Mouse (Mus musculus) intestine, embryonic 14.5 days (tissue): Measurements from ENCODE around the gene Olfr697. TPM values are rescaled to one million over a fixed set of nuclear protein-coding genes. Genes with fewer than 3 reads are reported as not detected.
"Not testable (repeated sequence)": the region's sequence is repeated elsewhere in the genome, so short reads cannot be mapped to it uniquely, and the experiment has no call there.

Experiments
- ATAC-seq: fragments of 200-750 bp; cut with Nextera tagmentation; replicated peaks from 2 replicates; pipeline ENCODE4 v1.8.0; 2017; ENCODE audit warnings: low read depth, moderate number of reproducible peaks, moderate TSS enrichment, moderate library complexity; ENCODE audit not compliant: low FRiP score, low TSS enrichment
- DNase-seq: peaks from one replicate; pipeline ENCODE4 v3.0.0-alpha.2; 2018; ENCODE audit warnings: low spot score
- H3K27ac ChIP-seq: fragments of 300-500 bp; sonication (generic); 2 replicates; pipeline ENCODE4 v1.5.1; 2014; ENCODE audit warnings: low read depth, mild to moderate bottlenecking, control low read depth
- H3K27me3 ChIP-seq: fragments of 300-500 bp; sonication (generic); replicated peaks from 2 replicates; pipeline ENCODE4 v1.6.1; 2014; ENCODE audit warnings: low read length, control low read depth; ENCODE audit not compliant: control insufficient read depth, insufficient read depth
- H3K36me3 ChIP-seq: fragments of 300-500 bp; sonication (generic); 2 replicates; pipeline ENCODE4 v1.6.1; 2014; ENCODE audit warnings: low read length, control low read depth; ENCODE audit not compliant: control insufficient read depth, insufficient read depth
- H3K4me1 ChIP-seq: fragments of 300-500 bp; sonication (generic); replicated peaks from 2 replicates; pipeline ENCODE4 v1.6.1; 2014; ENCODE audit warnings: low read length, control low read depth, mixed read lengths; ENCODE audit not compliant: control insufficient read depth, insufficient read depth
- H3K4me2 ChIP-seq: fragments of 300-500 bp; sonication (generic); 2 replicates; pipeline ENCODE4 v1.6.1; 2014; ENCODE audit warnings: low read length
- H3K4me3 ChIP-seq: fragments of 300-500 bp; sonication (generic); 2 replicates; pipeline ENCODE4 v1.5.1; 2014; ENCODE audit warnings: low read depth, low read length, control low read depth, mixed read lengths
- H3K9ac ChIP-seq: fragments of 300-500 bp; sonication (generic); 2 replicates; pipeline ENCODE4 v1.6.1; 2014; ENCODE audit warnings: mild to moderate bottlenecking, low read length
- H3K9me3 ChIP-seq: fragments of 300-500 bp; sonication (generic); 2 replicates; pipeline ENCODE4 v1.6.1; 2016; ENCODE audit warnings: low read length, control low read depth; ENCODE audit not compliant: control insufficient read depth
- WGBS: fragments of 180-500 bp; shearing (Covaris S2); extraction: QIAGEN DNeasy Blood & Tissue Kit; methylation state at CpG from one replicate; pipeline ENCODE4 v1.1.7; 2014; 5-methylcytosine and 5-hydroxymethylcytosine counted together
- polyA plus RNA-seq: library from polyadenylated mRNA; unstranded; fragments of >200 nt; fragmentation: Nextera tagmentation; extraction: Ambion mirVana; gene quantifications from 2 replicates; pipeline ENCODE4 v1.2.1, GENCODE M21; 2014

The Olfr697 gene
- not detected in 2 replicates for polyA plus RNA-seq

DNA sequence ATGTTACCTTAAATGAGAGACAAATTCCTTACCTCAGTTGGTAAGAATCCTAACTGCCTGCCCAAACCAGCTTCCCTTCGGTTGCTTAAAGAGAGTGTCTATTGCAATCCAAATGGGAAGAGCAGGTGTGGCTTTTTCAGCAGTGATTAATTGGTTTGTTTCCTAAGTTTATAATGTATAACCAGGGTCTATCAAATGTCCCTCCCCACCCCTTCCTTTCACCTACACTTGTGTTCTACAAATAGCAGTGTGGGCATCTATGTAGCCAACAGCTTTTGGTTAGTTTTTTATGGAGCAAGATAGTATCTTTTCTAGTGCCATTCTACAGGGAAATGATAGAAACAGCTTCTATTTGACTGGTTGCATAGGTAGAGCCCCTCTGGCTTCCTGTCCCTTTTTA is at the start of gene Olfr697:
Gene Olfr697 (minus strand): TSS at position 101 of the 400 bp plus-strand sequence.
- Histone ChIP-seq H3K27me3 (no peaks in the 10 kb centered on the region), H3K27ac (no peak within 1 kb of the TSS), H3K4me1 (no peaks in the 10 kb centered on the region), H3K9ac (no peak within 1 kb of the TSS), H3K9me3 (no peaks in the 10 kb centered on the region), H3K4me2 (no peak within 1 kb of the TSS), H3K36me3 (no peaks in the 10 kb centered on the region), H3K4me3 (no peak within 1 kb of the TSS)
- DNase-seq (no peak), ATAC-seq (no peak)
- WGBS: 91% methylated on average over 1 of the region's 1 CpGs

- no peak overlapping the region for H3K4me2 ChIP-seq
- no peak overlapping the region for H3K27ac ChIP-seq
- no peak overlapping the region for H3K9ac ChIP-seq
- H3K4me3 ChIP-seq: no peak overlapping the region
- DNase-seq (no peak), ATAC-seq (no peak)
- no peaks in the 10 kb centered on the region for H3K4me1 ChIP-seq
- no peaks in the 10 kb centered on the region for H3K9me3 ChIP-seq
- H3K36me3 ChIP-seq: no peaks in the 10 kb centered on the region
- no peaks in the 10 kb centered on the region for H3K27me3 ChIP-seq
These were observed 46.1 kb upstream of the Olfr697 start for GRCm38 (mm10) chr7:106788330-106788729.

- WGBS: 98% methylated on average over 2 of the region's 2 CpGs
These were observed 18.8 kb upstream of the Olfr697 start for GRCm38 (mm10) chr7:106761008-106761407.

DNA sequence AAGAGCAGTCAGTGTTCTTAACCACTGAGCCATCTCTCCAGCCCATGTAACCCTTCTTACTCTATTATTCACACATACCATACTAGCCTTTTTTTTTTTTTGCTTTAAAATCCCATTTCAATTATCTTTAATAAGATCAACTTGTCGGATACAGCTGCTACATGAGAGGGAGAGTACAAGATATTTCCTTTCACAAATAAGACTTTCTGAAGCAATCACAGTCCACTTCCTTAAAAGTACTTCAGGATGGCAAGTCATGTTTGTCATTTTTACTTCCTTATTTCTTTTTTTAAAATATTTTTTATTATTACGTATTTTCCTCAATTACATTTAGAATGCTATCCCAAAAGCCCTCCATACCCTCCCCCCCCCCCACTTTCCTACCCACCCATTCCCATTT is 16.6 kb upstream of the Olfr697 start:
- Histone ChIP-seq H3K36me3 (no peaks in the 10 kb centered on the region), H3K4me3 (no peak overlapping the region), H3K9ac (no peak overlapping the region), H3K4me2 (no peak overlapping the region), H3K4me1 (no peaks in the 10 kb centered on the region), H3K9me3 (no peaks in the 10 kb centered on the region), H3K27me3 (no peaks in the 10 kb centered on the region), H3K27ac (no peak overlapping the region)
- ATAC-seq (no peak), DNase-seq (no peak)
- WGBS: 86% methylated on average over 2 of the region's 2 CpGs

More at GRCm38 (mm10) chr7:106761008-106761407, 18.8 kb upstream of the Olfr697 start:
- H3K27ac ChIP-seq, DNase-seq, H3K9ac ChIP-seq, H3K4me1 ChIP-seq, H3K36me3 ChIP-seq, H3K27me3 ChIP-seq, ATAC-seq, H3K9me3 ChIP-seq, H3K4me3 ChIP-seq, H3K4me2 ChIP-seq: not testable (repeated sequence)

GRCm38 (mm10) chr7:106755297-106755696 is 13.1 kb upstream of the Olfr697 start, which contains the start of gene Olfr698:
Gene Olfr698, minus strand, starts transcription at chr7:106755397.
- H3K9ac ChIP-seq: no peak within 1 kb of the TSS

GRCm38 (mm10) chr7:106745811-106746210 is 3.6 kb upstream of the Olfr697 start:
- Histone ChIP-seq H3K27ac (no peak overlapping the region), H3K9me3 (no peaks in the 10 kb centered on the region), H3K4me2 (no peak overlapping the region), H3K27me3 (no peaks in the 10 kb centered on the region), H3K4me3 (no peak overlapping the region), H3K36me3 (no peaks in the 10 kb centered on the region), H3K4me1 (no peaks in the 10 kb centered on the region), H3K9ac (no peak overlapping the region)
- 86% methylated on average over 5 of the region's 5 CpGs for WGBS
- ATAC-seq (no peak), DNase-seq (no peak)

More at GRCm38 (mm10) chr7:106755297-106755696, 13.1 kb upstream of the Olfr697 start, which contains the start of gene Olfr698:
- no peak for ATAC-seq
- no peak within 1 kb of the TSS for H3K4me3 ChIP-seq
- no peaks in the 10 kb centered on the region for H3K9me3 ChIP-seq
- no peaks in the 10 kb centered on the region for H3K4me1 ChIP-seq
- H3K36me3 ChIP-seq: no peaks in the 10 kb centered on the region
- H3K27me3 ChIP-seq: no peaks in the 10 kb centered on the region
- no peak within 1 kb of the TSS for H3K4me2 ChIP-seq
- no peak for DNase-seq
- no peak within 1 kb of the TSS for H3K27ac ChIP-seq

DNA sequence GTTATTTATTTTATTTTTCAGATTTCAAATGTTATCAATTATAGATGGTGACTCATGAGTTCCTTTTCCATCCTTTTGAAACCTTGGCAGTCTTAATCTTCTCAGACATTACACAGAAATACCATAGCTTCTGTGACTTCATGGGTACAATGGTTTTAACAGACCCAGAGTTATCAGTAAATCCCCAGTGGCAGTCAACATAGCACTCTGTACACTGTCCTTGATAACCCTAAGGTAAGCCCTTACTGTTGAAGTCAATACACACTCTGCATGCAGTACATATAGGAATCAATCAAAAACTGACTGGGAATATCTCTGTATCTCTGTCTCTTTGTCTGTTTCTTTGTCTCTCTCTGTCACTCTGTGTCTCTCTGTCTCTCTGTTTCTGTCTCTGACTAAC is 5.2 kb downstream of the Olfr697 start:
- H3K36me3 ChIP-seq: no peaks in the 10 kb centered on the region
- H3K4me3 ChIP-seq: no peak overlapping the region
- ATAC-seq (no peak), DNase-seq (no peak)
- H3K27me3 ChIP-seq: no peaks in the 10 kb centered on the region
- no peak overlapping the region for H3K4me2 ChIP-seq
- H3K9ac ChIP-seq: no peak overlapping the region
- H3K9me3 ChIP-seq: no peaks in the 10 kb centered on the region
- H3K27ac ChIP-seq: no peak overlapping the region
- no peaks in the 10 kb centered on the region for H3K4me1 ChIP-seq

DNA sequence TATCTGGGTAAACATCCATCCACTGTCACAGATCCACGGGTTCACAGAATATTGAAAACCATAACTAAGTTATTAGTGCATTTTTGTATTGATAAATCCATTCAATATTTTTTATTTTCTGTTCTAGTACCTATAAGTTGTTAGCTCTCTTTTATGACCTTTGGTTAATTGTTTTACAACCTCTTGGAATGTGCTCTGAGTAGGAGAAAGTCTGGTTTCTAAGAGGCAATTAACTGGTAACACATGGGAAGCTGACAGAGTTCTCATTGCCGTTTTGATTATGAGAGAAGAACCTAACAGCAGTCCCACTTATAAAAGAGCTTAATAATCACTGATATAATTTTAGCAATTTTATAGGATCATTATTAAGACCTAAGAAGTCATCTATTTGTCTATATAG is 8.5 kb downstream of the Olfr697 start:
- no peak for DNase-seq
- no peak overlapping the region for H3K4me2 ChIP-seq
- no peaks in the 10 kb centered on the region for H3K9me3 ChIP-seq
- no peak overlapping the region for H3K9ac ChIP-seq
- no peak overlapping the region for H3K27ac ChIP-seq
- no peaks in the 10 kb centered on the region for H3K36me3 ChIP-seq
- no peak; the same call in 1 of the 2 replicates for ATAC-seq
- no peaks in the 10 kb centered on the region for H3K27me3 ChIP-seq
- WGBS: 29% methylated on average over 2 of the region's 2 CpGs
- no peak overlapping the region for H3K4me3 ChIP-seq
- no peaks in the 10 kb centered on the region for H3K4me1 ChIP-seq

GRCm38 (mm10) chr7:106725654-106726053 is 16.6 kb downstream of the Olfr697 start:
- not testable (repeated sequence) for H3K4me1 ChIP-seq, H3K27ac ChIP-seq, H3K9ac ChIP-seq, H3K36me3 ChIP-seq, H3K4me2 ChIP-seq, H3K4me3 ChIP-seq, ATAC-seq, DNase-seq, H3K9me3 ChIP-seq, H3K27me3 ChIP-seq
- 89% methylated on average over 2 of the region's 2 CpGs for WGBS
